Mouse (Mus musculus): Measurements from ENCODE around the gene Mns1. TPM values are rescaled to one million over a fixed set of nuclear protein-coding genes. Genes with fewer than 3 reads are reported as not detected.
"Not testable (repeated sequence)": the region's sequence is repeated elsewhere in the genome, so short reads cannot be mapped to it uniquely, and the experiment has no call there.

Gene Mns1
- 6.4 and 13.2 TPM in 2 replicates for polyA plus RNA-seq (2015; fragmentation: Nextera tagmentation; extraction: Ambion mirVana)

GRCm38 (mm10) chr9:72437822-72438701 lies at the start of gene Mns1:
Gene Mns1 (plus strand): TSS chr9:72438011.
- ATAC-seq (ENCODE audit: low FRiP score), result peak; percentile 99
- Histone ChIP-seq H3K36me3 (no peaks in the 10 kb centered on the region), H3K4me2 (peak within 1 kb of the TSS; percentile 99), H3K9me3 (replicated peaks) (no peaks in the 10 kb centered on the region), H3K27me3 (replicated peaks) (no peaks in the 10 kb centered on the region), H3K4me1 (peaks cover 8% of the 10 kb centered on the region), H3K4me3 (replicated peaks) (peak within 1 kb of the TSS; percentile 70), H3K27ac (replicated peaks) (no peak within 1 kb of the TSS), H3K9ac (replicated peaks) (peak within 1 kb of the TSS; percentile 58)
- 2% methylated on average over 43 of the region's 43 CpGs for WGBS

GRCm38 (mm10) chr9:72388934-72389333 lies 48.9 kb upstream of the Mns1 start:
- WGBS, result 81% methylated on average over 4 of the region's 4 CpGs
- H3K9ac ChIP-seq (replicated peaks), result no peak overlapping the region
- H3K4me3 ChIP-seq (replicated peaks), result no peak overlapping the region
- H3K27me3 ChIP-seq (replicated peaks), result no peaks in the 10 kb centered on the region
- H3K4me2 ChIP-seq, result no peak overlapping the region
- no peak for ATAC-seq (ENCODE audit: low FRiP score)
- no peaks in the 10 kb centered on the region for H3K36me3 ChIP-seq
- peaks cover 20% of the 10 kb centered on the region for H3K4me1 ChIP-seq
- H3K27ac ChIP-seq (replicated peaks), result no peak overlapping the region
- no peaks in the 10 kb centered on the region for H3K9me3 ChIP-seq (replicated peaks)

DNA sequence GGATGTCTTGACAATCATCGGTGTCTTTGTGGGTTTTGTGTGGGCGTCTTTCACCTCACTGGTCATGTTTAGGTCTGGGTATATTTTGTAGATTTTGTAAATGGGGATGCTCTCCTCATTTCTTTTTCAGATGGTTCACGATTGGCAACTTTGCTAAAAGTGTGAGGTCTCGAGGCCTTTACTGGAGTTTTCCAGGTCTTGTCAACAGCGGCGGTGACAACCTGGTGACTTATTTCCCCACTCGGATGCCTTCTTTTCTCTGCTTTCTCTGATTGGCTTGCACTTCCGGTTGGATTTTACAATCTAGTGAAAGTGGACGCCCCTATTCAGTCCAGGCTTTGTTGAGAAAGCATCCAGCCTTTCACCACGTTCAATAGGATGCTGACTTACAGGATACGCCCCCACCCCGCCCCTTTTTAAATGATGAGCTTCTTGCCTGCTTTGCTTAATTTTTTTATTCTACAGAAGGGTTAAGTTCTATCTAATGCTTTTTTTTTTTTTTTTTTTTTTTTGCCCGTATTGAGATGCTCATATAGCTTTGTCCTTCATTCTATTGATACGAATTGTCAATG lies 48.3 kb upstream of the Mns1 start:
- no peaks in the 10 kb centered on the region for H3K36me3 ChIP-seq
- 32% methylated on average over 14 of the region's 14 CpGs for WGBS
- no peak overlapping the region for H3K4me3 ChIP-seq (replicated peaks)
- H3K9ac ChIP-seq (replicated peaks), result no peak overlapping the region
- no peak for ATAC-seq (ENCODE audit: low FRiP score)
- H3K27ac ChIP-seq (replicated peaks), result no peak overlapping the region
- H3K4me2 ChIP-seq, result peak overlapping the region; percentile 25
- no peaks in the 10 kb centered on the region for H3K27me3 ChIP-seq (replicated peaks)
- H3K9me3 ChIP-seq (replicated peaks), result no peaks in the 10 kb centered on the region
- H3K4me1 ChIP-seq, result peaks cover 26% of the 10 kb centered on the region

DNA sequence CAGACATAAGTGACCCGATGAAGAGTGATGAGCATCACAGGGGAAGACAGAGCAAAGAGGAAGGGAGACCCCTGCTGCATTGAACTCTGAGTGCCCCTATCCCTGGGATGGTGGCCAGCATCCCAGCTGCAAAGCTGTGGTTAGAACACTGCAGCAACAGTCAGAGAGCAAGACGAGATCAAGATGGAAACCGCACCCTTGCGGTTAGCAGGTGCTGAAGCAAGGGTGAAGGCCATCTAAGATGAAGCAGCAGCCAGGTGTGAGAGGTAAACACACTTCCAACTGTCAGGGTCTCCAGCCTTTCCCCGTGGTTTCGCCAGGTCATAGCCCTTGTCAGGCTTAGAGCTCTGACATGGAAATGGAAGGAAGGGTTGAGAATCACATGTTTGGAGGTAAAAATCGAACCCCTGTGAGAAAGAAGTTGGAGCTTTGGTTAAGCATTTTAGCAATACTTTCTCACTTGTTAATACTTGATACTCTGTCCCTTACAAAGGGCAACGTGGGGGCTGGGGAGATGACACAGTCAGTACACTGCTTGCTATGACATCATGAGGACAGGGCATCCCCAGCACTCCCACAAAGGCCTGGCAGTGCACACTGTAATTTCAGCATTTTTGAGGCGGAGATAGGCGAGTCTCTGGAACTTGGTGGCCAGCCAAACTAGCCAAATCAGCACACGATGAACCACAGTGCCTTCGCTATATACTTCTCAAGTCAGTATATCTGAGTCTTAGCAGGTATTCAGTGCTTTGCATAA lies 47.3 kb upstream of the Mns1 start:
- no peaks in the 10 kb centered on the region for H3K27me3 ChIP-seq (replicated peaks)
- H3K9ac ChIP-seq (replicated peaks), result no peak overlapping the region
- peaks cover 26% of the 10 kb centered on the region for H3K4me1 ChIP-seq
- H3K9me3 ChIP-seq (replicated peaks), result no peaks in the 10 kb centered on the region
- ATAC-seq (ENCODE audit: low FRiP score), result no peak
- WGBS, result 80% methylated on average over 12 of the region's 12 CpGs
- no peak overlapping the region for H3K4me3 ChIP-seq (replicated peaks)
- H3K27ac ChIP-seq (replicated peaks), result no peak overlapping the region
- no peak overlapping the region for H3K4me2 ChIP-seq
- H3K36me3 ChIP-seq, result no peaks in the 10 kb centered on the region

DNA sequence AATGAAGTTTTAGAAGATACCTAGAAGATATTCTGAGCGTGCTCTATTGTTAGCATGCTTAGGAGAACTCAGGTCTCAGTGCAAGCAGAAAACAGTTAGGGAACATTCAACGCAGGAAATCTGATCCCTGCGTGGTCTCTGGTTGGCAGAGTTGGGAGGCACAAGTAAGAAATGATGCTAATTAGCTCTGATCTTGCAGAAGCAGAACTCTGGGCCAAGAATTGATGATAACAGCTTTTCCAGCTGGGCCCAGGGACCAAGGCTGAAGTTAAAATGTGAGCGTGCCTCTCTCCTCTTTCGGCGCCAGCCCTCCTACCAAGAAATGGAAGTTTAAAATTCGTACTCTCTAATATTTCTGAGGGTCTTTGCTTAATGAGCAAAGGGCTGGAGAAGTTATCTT lies 45.1 kb upstream of the Mns1 start:
- no peaks in the 10 kb centered on the region for H3K9me3 ChIP-seq (replicated peaks)

DNA sequence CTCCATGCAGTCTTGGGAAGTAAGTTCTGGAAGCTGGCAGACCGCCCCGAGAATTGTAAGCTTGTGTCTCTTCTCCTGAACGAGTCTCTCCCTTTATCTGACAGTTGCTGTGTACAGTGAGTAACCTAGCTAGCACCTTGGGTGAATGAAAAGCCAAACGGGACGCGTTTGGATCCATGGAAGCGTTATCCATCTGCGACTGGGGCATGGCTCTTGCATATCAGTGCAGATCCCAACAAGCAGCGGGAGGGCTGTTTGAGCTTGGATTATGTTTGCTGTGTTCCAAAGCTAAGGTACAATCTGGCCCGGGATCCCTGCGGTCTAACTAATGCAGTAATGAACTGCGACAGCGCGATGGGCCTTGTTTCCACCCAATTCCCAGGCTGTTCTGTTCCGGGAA lies 44.6 kb upstream of the Mns1 start:
- ATAC-seq (ENCODE audit: low FRiP score), result peak; percentile 73
- H3K4me2 ChIP-seq, result peak overlapping the region; percentile 5

More for the DNA sequence above, 45.1 kb upstream of the Mns1 start:
- Histone ChIP-seq H3K27me3 (replicated peaks) (no peaks in the 10 kb centered on the region), H3K9ac (replicated peaks) (no peak overlapping the region), H3K36me3 (no peaks in the 10 kb centered on the region), H3K4me2 (no peak overlapping the region), H3K4me1 (peaks cover 26% of the 10 kb centered on the region), H3K27ac (replicated peaks) (no peak overlapping the region), H3K4me3 (replicated peaks) (no peak overlapping the region)
- 65% methylated on average over 7 of the region's 7 CpGs for WGBS
- ATAC-seq (ENCODE audit: low FRiP score), result no peak

DNA sequence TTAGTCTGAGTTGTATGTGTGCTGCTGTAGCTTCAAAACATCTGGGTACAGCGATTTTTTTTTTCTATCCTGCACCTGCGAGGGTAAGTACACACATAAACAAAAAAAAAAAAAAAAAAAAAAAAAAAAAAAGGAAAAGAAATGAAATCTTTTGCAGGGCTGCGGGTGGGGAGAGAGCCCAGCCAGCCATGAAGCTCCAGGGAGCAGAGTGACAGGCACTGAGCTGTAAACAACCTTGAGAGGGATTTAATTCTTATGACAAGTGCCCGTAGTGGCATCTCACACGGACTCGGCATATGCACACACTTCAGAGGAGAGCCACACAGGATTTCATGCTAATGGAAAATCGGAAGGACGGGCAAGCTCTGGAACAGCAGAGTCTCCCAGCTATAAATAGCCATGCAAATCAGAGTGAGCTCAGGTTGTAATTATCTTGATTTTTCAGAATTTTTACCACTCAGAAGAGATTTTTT lies 43.9 kb upstream of the Mns1 start:
- no peaks in the 10 kb centered on the region for H3K9me3 ChIP-seq (replicated peaks)
- no peaks in the 10 kb centered on the region for H3K27me3 ChIP-seq (replicated peaks)
- peak overlapping the region; percentile 56 for H3K27ac ChIP-seq (replicated peaks)
- no peak overlapping the region for H3K9ac ChIP-seq (replicated peaks)
- H3K4me1 ChIP-seq, result peaks cover 26% of the 10 kb centered on the region
- H3K36me3 ChIP-seq, result no peaks in the 10 kb centered on the region
- no peak overlapping the region for H3K4me3 ChIP-seq (replicated peaks)
- H3K4me2 ChIP-seq, result peak overlapping the region; percentile 31
- peak; percentile 19; the same call in 1 of the 2 replicates for ATAC-seq (ENCODE audit: low FRiP score)
- WGBS, result 42% methylated on average over 8 of the region's 8 CpGs

More for the DNA sequence above, 44.6 kb upstream of the Mns1 start:
- H3K9me3 ChIP-seq (replicated peaks), result no peaks in the 10 kb centered on the region
- H3K36me3 ChIP-seq, result no peaks in the 10 kb centered on the region
- no peak overlapping the region for H3K4me3 ChIP-seq (replicated peaks)
- 49% methylated on average over 15 of the region's 15 CpGs for WGBS
- H3K27me3 ChIP-seq (replicated peaks), result no peaks in the 10 kb centered on the region
- peak overlapping the region; percentile 33; the same call in 1 of the 2 replicates for H3K27ac ChIP-seq (replicated peaks)
- no peak overlapping the region for H3K9ac ChIP-seq (replicated peaks)
- H3K4me1 ChIP-seq, result peaks cover 26% of the 10 kb centered on the region

DNA sequence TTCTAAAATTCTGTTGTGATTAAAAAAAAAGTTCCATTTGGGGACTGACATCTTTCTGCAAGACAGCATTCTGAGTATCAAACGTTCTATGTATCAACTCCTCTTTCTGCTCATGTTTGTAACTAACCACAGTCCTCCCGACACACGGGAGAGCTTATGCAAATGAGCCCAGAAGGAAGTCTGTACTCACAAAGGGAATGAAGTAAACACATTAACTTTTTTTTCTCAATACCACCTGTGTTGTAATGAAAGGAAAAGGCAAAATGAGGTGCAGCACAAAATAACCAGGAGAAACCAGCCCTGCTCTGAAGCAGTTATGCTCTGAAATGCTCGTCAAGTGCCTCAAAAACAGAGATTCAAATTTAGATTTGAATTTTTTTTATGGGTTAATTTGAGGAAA lies 37.7 kb upstream of the Mns1 start:
- no peak overlapping the region for H3K27ac ChIP-seq (replicated peaks)
- H3K9ac ChIP-seq (replicated peaks), result no peak overlapping the region
- no peaks in the 10 kb centered on the region for H3K9me3 ChIP-seq (replicated peaks)
- WGBS, result 36% methylated on average over 4 of the region's 4 CpGs
- H3K36me3 ChIP-seq, result no peaks in the 10 kb centered on the region
- no peak overlapping the region for H3K4me3 ChIP-seq (replicated peaks)
- H3K4me1 ChIP-seq, result peaks cover 5% of the 10 kb centered on the region; the same call in 1 of the 2 replicates
- no peak overlapping the region for H3K4me2 ChIP-seq
- H3K27me3 ChIP-seq (replicated peaks), result no peaks in the 10 kb centered on the region
- ATAC-seq (ENCODE audit: low FRiP score), result no peak

GRCm38 (mm10) chr9:72401769-72402168 lies 36.0 kb upstream of the Mns1 start:
- ATAC-seq (ENCODE audit: low FRiP score); H3K4me3 ChIP-seq (replicated peaks); H3K27me3 ChIP-seq (replicated peaks); H3K4me1 ChIP-seq; H3K9ac ChIP-seq (replicated peaks); H3K9me3 ChIP-seq (replicated peaks); H3K4me2 ChIP-seq; H3K36me3 ChIP-seq; H3K27ac ChIP-seq (replicated peaks): not testable (repeated sequence)
- WGBS, result 77% methylated on average over 4 of the region's 4 CpGs

GRCm38 (mm10) chr9:72403421-72403820 lies 34.4 kb upstream of the Mns1 start:
- 46% methylated on average over 6 of the region's 6 CpGs for WGBS

GRCm38 (mm10) chr9:72404446-72404845 lies 33.4 kb upstream of the Mns1 start:
- H3K4me2 ChIP-seq, result no peak overlapping the region
- H3K27me3 ChIP-seq (replicated peaks), result no peaks in the 10 kb centered on the region
- H3K36me3 ChIP-seq, result no peaks in the 10 kb centered on the region
- ATAC-seq (ENCODE audit: low FRiP score), result no peak
- no peak overlapping the region for H3K27ac ChIP-seq (replicated peaks)
- WGBS, result 86% methylated on average over 8 of the region's 8 CpGs
- H3K9ac ChIP-seq (replicated peaks), result no peak overlapping the region
- no peak overlapping the region for H3K4me3 ChIP-seq (replicated peaks)
- no peaks in the 10 kb centered on the region for H3K9me3 ChIP-seq (replicated peaks)
- H3K4me1 ChIP-seq, result peaks cover 5% of the 10 kb centered on the region; the same call in 1 of the 2 replicates

More at GRCm38 (mm10) chr9:72403421-72403820, 34.4 kb upstream of the Mns1 start:
- ATAC-seq (ENCODE audit: low FRiP score), result no peak
- Histone ChIP-seq H3K4me1 (peaks cover 5% of the 10 kb centered on the region; the same call in 1 of the 2 replicates), H3K4me2 (no peak overlapping the region), H3K27me3 (replicated peaks) (no peaks in the 10 kb centered on the region), H3K9ac (replicated peaks) (no peak overlapping the region), H3K4me3 (replicated peaks) (no peak overlapping the region), H3K27ac (replicated peaks) (no peak overlapping the region), H3K36me3 (no peaks in the 10 kb centered on the region), H3K9me3 (replicated peaks) (no peaks in the 10 kb centered on the region)
